Mouse (Mus musculus) limb, embryonic 10.5 days (tissue): ENCODE data around the gene Stat5a. TPM values are rescaled to one million over a fixed set of nuclear protein-coding genes. Genes with fewer than 3 reads are reported as not detected.

Experiments
- DNase-seq: peaks from one replicate; pipeline ENCODE4 v3.0.0-alpha.2; 2017; ENCODE audit warnings: low spot score
- H3K27ac ChIP-seq: fragments of 300-500 bp; sonication (generic); 2 replicates; pipeline ENCODE4 v1.5.1; 2016; ENCODE audit warnings: mild to moderate bottlenecking
- H3K27me3 ChIP-seq: fragments of 300-500 bp; sonication (generic); 2 replicates; pipeline ENCODE4 v1.6.1; 2016; ENCODE audit warnings: low read depth, mild to moderate bottlenecking; ENCODE audit not compliant: poor library complexity, severe bottlenecking
- H3K36me3 ChIP-seq: fragments of 300-500 bp; sonication (generic); 2 replicates; pipeline ENCODE4 v1.6.1; 2016; ENCODE audit warnings: mild to moderate bottlenecking, moderate library complexity
- H3K4me1 ChIP-seq: fragments of 300-500 bp; sonication (generic); 2 replicates; pipeline ENCODE4 v1.6.1; 2016
- H3K4me3 ChIP-seq: fragments of 300-500 bp; sonication (generic); 2 replicates; pipeline ENCODE4 v1.5.1; 2016; ENCODE audit warnings: mild to moderate bottlenecking, moderate library complexity
- H3K9me3 ChIP-seq: fragments of 300-500 bp; sonication (generic); replicated peaks from 2 replicates; pipeline ENCODE4 v1.6.1; 2016; ENCODE audit warnings: mild to moderate bottlenecking
- WGBS: fragments of 180-500 bp; shearing (Covaris S2); methylation state at CpG from one replicate; pipeline ENCODE4 v1.1.7; 2016; 5-methylcytosine and 5-hydroxymethylcytosine counted together
- polyA plus RNA-seq: library from polyadenylated mRNA; unstranded; fragments of >200 nt; fragmentation: Nextera tagmentation; extraction: Ambion mirVana; gene quantifications from 2 replicates; pipeline ENCODE4 v1.2.1, GENCODE M21; 2016

Stat5a gene
- polyA plus RNA-seq, 1 experiment from 2014 or later, result 2.7 TPM

DNA sequence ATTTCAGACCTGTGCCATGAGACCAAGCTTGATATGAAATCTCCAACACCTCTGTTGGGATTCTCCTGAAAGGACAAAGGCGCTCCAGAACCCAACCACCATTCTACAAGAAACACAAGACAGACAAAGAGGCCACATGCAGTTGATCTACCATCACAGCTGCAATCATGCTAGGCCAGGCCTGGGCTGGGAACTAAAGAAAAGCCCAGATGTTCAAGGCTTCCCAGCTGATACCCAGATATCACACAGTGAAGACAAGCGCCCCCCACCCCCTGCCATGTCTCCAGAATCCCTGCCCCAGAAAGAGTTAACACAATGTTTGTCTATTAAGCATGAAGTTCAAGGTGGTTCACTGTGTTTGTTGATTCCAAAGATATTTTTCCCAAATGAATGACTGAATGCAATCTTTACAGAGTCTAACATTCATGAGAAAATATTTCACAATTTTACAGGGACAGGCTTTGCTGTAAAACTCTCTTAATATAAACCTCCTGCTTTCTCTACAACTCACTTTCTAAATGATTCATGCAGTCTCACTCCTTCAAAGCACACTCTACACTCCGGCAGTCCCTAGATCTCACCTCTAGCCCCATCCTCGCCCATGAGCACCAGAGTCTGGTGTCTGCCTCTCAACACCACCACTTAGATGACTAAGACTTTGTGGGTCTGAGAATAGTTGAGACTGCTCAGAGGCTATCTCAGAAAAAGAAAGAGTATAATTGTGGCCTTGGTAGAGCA, 61.9 kb downstream of the Stat5a start:
- Histone ChIP-seq H3K4me3 (no peak overlapping the region), H3K9me3 (no peaks in the 10 kb centered on the region), H3K27ac (no peak overlapping the region), H3K27me3 (no peaks in the 10 kb centered on the region), H3K4me1 (no peaks in the 10 kb centered on the region), H3K36me3 (no peaks in the 10 kb centered on the region; the same call in 1 of the 2 replicates)
- DNase-seq, result no peak
- 88% methylated on average over 4 of the region's 4 CpGs for WGBS

DNA sequence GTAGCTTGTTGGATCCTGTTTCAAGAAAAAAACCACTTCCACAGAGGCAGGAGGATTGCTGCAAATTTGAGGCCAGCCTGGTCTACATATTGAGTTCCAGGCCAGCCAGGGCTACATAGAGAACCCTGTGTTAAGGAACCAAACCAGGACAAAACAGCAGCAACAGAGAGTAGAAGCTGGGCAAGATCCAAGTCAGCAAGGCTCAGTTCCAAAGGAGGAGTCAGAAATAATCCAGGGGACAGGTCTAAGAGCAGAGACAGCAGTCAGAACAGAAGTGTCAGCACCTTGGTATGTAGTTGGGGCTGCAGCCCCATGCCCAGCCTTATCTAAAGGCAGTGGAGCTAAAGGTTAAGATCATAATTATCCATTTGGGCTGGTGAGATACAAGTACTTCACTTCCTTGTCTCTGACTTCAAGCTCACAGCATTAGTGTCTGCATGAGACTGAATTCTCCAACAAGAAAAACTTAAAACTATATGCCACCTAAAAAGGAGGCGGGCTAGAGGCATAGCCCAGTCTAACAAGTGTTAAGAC, 65.3 kb downstream of the Stat5a start:
- Histone ChIP-seq H3K4me1 (no peaks in the 10 kb centered on the region), H3K36me3 (no peaks in the 10 kb centered on the region), H3K27me3 (no peaks in the 10 kb centered on the region), H3K9me3 (no peaks in the 10 kb centered on the region), H3K27ac (no peak overlapping the region), H3K4me3 (no peak overlapping the region)
- WGBS, result 94% methylated on average over 1 of the region's 1 CpGs
- no peak for DNase-seq

DNA sequence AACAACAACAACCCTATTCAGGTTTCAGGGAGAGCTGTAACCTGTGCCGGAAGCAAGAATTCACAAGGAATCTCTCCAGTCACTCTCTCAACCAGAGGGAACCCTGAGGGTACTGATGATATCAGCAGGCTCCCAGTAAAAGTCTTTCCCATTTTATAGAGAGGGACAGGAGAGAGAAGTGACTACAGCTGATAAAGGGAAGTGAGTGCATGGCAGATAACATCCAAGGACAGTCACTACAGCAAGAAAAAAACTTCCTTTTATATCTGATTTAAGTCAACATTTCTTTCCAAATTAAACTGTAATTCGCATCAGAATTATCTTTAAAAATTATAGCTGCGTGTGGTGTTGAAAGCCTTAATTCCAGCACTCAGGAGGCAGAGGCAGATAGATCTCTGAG, 68.2 kb downstream of the Stat5a start:
- no peak for DNase-seq
- peaks cover 9% of the 10 kb centered on the region; the same call in 1 of the 2 replicates for H3K4me1 ChIP-seq
- no peaks in the 10 kb centered on the region for H3K9me3 ChIP-seq
- no peak overlapping the region for H3K27ac ChIP-seq
- no peaks in the 10 kb centered on the region; the same call in 1 of the 2 replicates for H3K36me3 ChIP-seq
- no peak overlapping the region for H3K4me3 ChIP-seq
- 81% methylated on average over 3 of the region's 3 CpGs for WGBS
- H3K27me3 ChIP-seq, result no peaks in the 10 kb centered on the region

DNA sequence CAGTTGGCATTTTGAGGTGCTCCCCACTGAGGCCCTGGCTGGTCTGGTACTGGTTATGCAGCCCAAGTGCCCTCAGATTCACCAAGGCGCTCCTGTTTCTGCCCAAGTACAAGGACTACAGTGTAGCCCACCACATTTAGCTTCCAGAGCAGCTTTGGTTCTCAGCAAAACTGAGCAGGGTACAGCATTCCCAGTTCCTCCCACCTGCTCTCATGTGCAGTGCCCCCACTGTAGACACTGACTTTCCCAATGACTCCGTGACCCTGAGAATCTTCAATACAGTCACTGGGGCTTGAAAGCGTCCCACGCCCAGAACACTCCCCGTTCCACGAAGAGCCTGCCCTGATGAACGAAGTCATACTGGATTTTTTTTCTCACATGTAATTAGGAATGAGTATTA, 71.5 kb downstream of the Stat5a start:
- Histone ChIP-seq H3K36me3 (no peaks in the 10 kb centered on the region; the same call in 1 of the 2 replicates), H3K4me3 (no peak overlapping the region), H3K27me3 (no peaks in the 10 kb centered on the region), H3K4me1 (peaks cover 9% of the 10 kb centered on the region; the same call in 1 of the 2 replicates), H3K9me3 (no peaks in the 10 kb centered on the region), H3K27ac (no peak overlapping the region)
- WGBS, result 86% methylated on average over 7 of the region's 7 CpGs
- no peak for DNase-seq

DNA sequence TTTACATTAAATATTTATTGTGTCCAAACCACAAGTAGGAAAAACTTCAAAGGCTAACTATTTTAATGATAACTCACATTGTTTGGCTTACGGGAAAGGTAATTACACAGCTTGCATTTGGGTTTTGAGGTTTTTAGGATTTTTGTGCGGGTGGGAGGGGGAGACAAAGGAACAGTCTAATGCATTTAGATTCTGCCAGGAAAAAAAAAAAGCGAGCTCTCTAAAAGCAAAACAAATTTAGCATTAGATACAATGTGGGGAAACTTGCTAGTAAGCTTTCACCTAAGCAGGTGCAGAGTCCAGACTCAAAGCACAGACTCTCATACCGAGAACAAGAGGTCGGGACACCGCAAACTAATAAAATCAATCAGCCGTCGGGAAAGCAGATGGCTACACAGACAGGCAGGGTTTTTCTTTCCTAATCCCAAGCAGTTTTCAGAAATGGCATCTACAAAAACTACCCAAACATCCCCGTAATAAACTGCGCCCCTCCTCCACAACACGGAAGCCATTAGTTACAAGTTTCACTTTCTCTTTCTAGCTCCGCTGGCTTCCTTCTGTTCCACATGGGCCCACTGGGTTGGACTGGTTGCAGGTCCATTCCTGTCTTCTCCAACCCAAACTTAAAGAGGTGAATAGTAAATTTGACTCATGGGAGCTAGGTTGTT, 72.2 kb downstream of the Stat5a start:
- Histone ChIP-seq H3K4me1 (peaks cover 9% of the 10 kb centered on the region; the same call in 1 of the 2 replicates), H3K9me3 (no peaks in the 10 kb centered on the region), H3K36me3 (no peaks in the 10 kb centered on the region; the same call in 1 of the 2 replicates), H3K27me3 (no peaks in the 10 kb centered on the region), H3K4me3 (no peak overlapping the region), H3K27ac (no peak overlapping the region)
- DNase-seq, result no peak
- WGBS, result 67% methylated on average over 12 of the region's 12 CpGs

Other genes starting within 250 kb of the Stat5a start
- 86.2 and 95.5 TPM in 2 replicates for gene Nkiras2, start 240.1 kb upstream of the Stat5a start, polyA plus RNA-seq
- gene Dnajc7, start 239.2 kb upstream of the Stat5a start, polyA plus RNA-seq, result 256 and 281 TPM in 2 replicates
- 0.15 and 0.16 TPM in 2 replicates for gene Zfp385c, start 166.9 kb upstream of the Stat5a start, polyA plus RNA-seq
- gene Dhx58, start 155.1 kb upstream of the Stat5a start, polyA plus RNA-seq, result 3.1 and 4.4 TPM in 2 replicates
- gene Kat2a, start 146.9 kb upstream of the Stat5a start, polyA plus RNA-seq, result 77.2 and 87.7 TPM in 2 replicates
- 0.31 and 0.56 TPM in 2 replicates for gene Hspb9, start 145.5 kb upstream of the Stat5a start, polyA plus RNA-seq
- gene Rab5c, start 121.1 kb upstream of the Stat5a start, polyA plus RNA-seq, result 13.1 and 16.8 TPM in 2 replicates
- not detected in 2 replicates for gene Kcnh4, start 99.4 kb upstream of the Stat5a start, polyA plus RNA-seq
- not detected in 2 replicates for gene Hcrt, start 96.4 kb upstream of the Stat5a start, polyA plus RNA-seq
- 3.5 and 4.3 TPM in 2 replicates for gene Ghdc, start 88.4 kb upstream of the Stat5a start, polyA plus RNA-seq
- gene Stat5b, start 8.6 kb upstream of the Stat5a start, polyA plus RNA-seq, result 15.4 and 15.6 TPM in 2 replicates
- 20.7 and 30.2 TPM in 2 replicates for gene Stat3, start 80.2 kb downstream of the Stat5a start, polyA plus RNA-seq
- gene Cavin1, start 111.5 kb downstream of the Stat5a start, polyA plus RNA-seq, result 21.9 and 24.6 TPM in 2 replicates
- 28.1 and 30.2 TPM in 2 replicates for gene Atp6v0a1, start 150.1 kb downstream of the Stat5a start, polyA plus RNA-seq
- gene Naglu, start 210.7 kb downstream of the Stat5a start, polyA plus RNA-seq, result 4.9 and 5.9 TPM in 2 replicates
- gene Hsd17b1, start 219.1 kb downstream of the Stat5a start, polyA plus RNA-seq, result not detected in 2 replicates
- 42.3 and 45.3 TPM in 2 replicates for gene Coasy, start 223.2 kb downstream of the Stat5a start, polyA plus RNA-seq
- gene Mlx, start 227.9 kb downstream of the Stat5a start, polyA plus RNA-seq, result 41.3 and 49.6 TPM in 2 replicates
- gene Psmc3ip, start 236.1 kb downstream of the Stat5a start, polyA plus RNA-seq, result 73.1 and 74.0 TPM in 2 replicates